Mouse (Mus musculus) liver, adult 2 months (tissue): ENCODE data around the gene Hist1h1t. TPM values are rescaled to one million over a fixed set of nuclear protein-coding genes. Genes with fewer than 3 reads are reported as not detected.

Source experiments
- DNase-seq: peaks from one replicate; pipeline ENCODE4 v3.0.0-alpha.2; 2011; ENCODE audit warnings: low read depth, low spot score; ENCODE audit errors: extremely low read depth
- H3K27ac ChIP-seq: fragments of 200-500 bp; replicated peaks from 2 replicates; pipeline ENCODE4 v1.5.1; 2012; ENCODE audit warnings: low read depth, mild to moderate bottlenecking, control low read depth, inconsistent platforms, low read length; ENCODE audit not compliant: insufficient read depth
- H3K27me3 ChIP-seq: fragments of 200-500 bp; 2 replicates; pipeline ENCODE4 v1.6.1; 2012; ENCODE audit warnings: mild to moderate bottlenecking, moderate library complexity, low read length, inconsistent platforms; ENCODE audit not compliant: control insufficient read depth, insufficient read depth
- H3K36me3 ChIP-seq: fragments of 200-500 bp; 2 replicates; pipeline ENCODE4 v1.6.1; 2012; ENCODE audit warnings: low read length, inconsistent platforms; ENCODE audit not compliant: control insufficient read depth, insufficient read depth
- H3K4me1 ChIP-seq: fragments of 200-500 bp; 2 replicates; pipeline ENCODE4 v1.6.1; 2011; ENCODE audit warnings: low read length; ENCODE audit not compliant: control insufficient read depth, insufficient read depth
- H3K4me3 ChIP-seq: fragments of 200-500 bp; 2 replicates; pipeline ENCODE4 v1.5.1; 2011; ENCODE audit warnings: low read depth, mild to moderate bottlenecking, control low read depth, low read length, moderate library complexity; ENCODE audit not compliant: insufficient read depth
- H3K79me2 ChIP-seq: fragments of 200-500 bp; 2 replicates; pipeline ENCODE4 v1.6.1; 2012; ENCODE audit warnings: inconsistent platforms, mild to moderate bottlenecking, low read length, moderate library complexity; ENCODE audit not compliant: control insufficient read depth, insufficient read depth
- H3K9ac ChIP-seq: fragments of 200-500 bp; 2 replicates; pipeline ENCODE4 v1.6.1; 2012; ENCODE audit warnings: low read depth, mild to moderate bottlenecking, control low read depth, inconsistent platforms, low read length
- CTCF ChIP-seq: fragments of 200-500 bp; IDR thresholded peaks from 2 replicates; pipeline ENCODE4 v1.5.1; 2011; ENCODE audit warnings: low read depth, low read length, control low read depth
- POLR2A ChIP-seq: fragments of 200-500 bp; IDR thresholded peaks from 2 replicates; pipeline ENCODE4 v1.6.1; 2011; ENCODE audit warnings: low read length, control low read depth; ENCODE audit not compliant: insufficient read depth; ENCODE audit errors: extremely low read depth
- WGBS: fragments of 180-500 bp; shearing (Covaris S2); methylation state at CpG from one replicate; pipeline ENCODE4 v1.1.7; 2018; 5-methylcytosine and 5-hydroxymethylcytosine counted together
- polyA plus RNA-seq: library from polyadenylated mRNA; depleted of rRNA; stranded (reverse); fragments of >200 nt; gene quantifications from 2 replicates; pipeline ENCODE4 v1.2.3, GENCODE M21; 2012
- total RNA-seq: library from RNA; depleted of rRNA; stranded (reverse); fragments of >200 nt; gene quantifications from 2 replicates; pipeline ENCODE4 v1.2.3, GENCODE M21; 2014

Gene Hist1h1t
- total and polyA plus RNA-seq, 2 experiments = not detected

DNA sequence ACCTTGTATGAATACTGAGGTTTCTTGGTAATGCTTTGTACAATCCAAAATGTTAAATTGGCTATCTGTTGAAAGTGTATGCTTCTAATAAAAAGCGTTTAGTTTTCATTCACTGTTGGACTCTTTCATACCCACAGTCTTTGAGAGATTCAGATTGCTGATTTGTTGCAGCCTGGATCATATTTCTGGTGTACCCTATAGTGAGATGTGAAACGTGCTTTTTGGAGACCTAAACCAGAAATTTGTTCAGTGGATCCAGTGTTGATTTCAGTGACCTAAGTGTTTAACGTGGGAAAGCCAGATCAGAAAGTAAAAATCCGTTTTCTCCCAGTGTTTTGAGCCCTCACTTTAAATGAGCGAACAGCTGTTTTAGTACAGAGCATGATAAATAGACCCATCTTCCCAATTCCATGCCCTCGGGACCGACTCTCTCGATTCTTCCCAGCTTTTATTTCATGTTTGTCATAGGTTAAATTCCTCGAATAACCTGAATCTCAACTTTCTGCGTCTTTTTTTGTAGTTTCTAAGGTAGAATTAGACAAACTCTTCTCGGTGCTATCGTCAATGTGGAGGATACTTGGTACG, 44.7 kb downstream of the Hist1h1t start:
- 19% methylated on average over 13 of the region's 13 CpGs for WGBS
- H3K79me2 ChIP-seq = no peaks in the 10 kb centered on the region
- no peak for TF ChIP-seq CTCF
- TF ChIP-seq POLR2A = no peak
- peaks cover 8% of the 10 kb centered on the region; the same call in 1 of the 2 replicates for H3K4me1 ChIP-seq
- DNase-seq = no peak
- peak overlapping the region; percentile 65; the same call in 1 of the 2 replicates for H3K27ac ChIP-seq
- peak overlapping the region; percentile 57 for H3K9ac ChIP-seq
- no peaks in the 10 kb centered on the region for H3K27me3 ChIP-seq
- peak overlapping the region; percentile 63 for H3K4me3 ChIP-seq
- H3K36me3 ChIP-seq = no peaks in the 10 kb centered on the region

DNA sequence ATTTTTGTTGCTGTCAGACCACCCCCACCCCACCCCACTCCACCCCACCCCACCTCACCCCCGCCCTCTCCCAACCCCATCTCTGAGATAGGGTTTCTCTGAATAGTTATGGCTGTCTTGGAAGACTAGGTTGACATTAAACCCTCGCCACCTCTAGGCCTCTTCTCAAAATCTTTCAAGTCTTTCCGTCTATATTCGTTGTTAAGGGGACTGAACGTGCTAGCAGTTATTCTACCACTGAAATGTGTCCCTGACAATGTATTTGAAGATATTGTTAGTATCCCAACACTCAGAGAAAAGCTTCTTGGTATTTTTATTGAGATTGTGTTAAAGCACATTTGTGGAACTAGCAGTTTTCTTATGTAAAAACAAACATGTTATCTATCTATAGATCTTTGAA, 45.3 kb downstream of the Hist1h1t start:
- Histone ChIP-seq H3K9ac (no peak overlapping the region), H3K4me1 (peaks cover 10% of the 10 kb centered on the region; the same call in 1 of the 2 replicates), H3K79me2 (no peaks in the 10 kb centered on the region), H3K4me3 (no peak overlapping the region), H3K27ac (no peak overlapping the region), H3K36me3 (no peaks in the 10 kb centered on the region), H3K27me3 (no peaks in the 10 kb centered on the region)
- TF ChIP-seq CTCF (no peak), POLR2A (no peak)
- DNase-seq = no peak
- 70% methylated on average over 5 of the region's 5 CpGs for WGBS

DNA sequence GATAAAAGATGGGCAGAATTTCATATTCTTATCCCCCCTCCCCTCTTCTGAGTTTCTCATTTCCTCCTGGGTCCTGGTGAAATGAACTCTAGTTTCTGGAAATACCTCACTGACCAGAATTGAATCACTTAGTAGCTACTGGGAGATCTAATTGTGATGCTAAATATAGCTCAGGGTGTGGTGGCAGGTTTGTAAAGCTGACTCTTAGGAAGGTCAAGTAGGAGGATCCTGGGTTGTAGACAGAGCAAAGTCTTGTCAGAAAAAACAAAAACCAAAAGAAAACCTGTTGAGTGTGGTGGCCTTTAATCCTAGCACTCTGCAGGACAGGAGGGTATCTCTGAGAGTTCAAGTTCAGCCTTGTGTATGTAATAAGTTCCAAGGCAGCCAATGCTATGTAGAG, 46.4 kb downstream of the Hist1h1t start:
- no peak overlapping the region for H3K9ac ChIP-seq
- H3K79me2 ChIP-seq = no peaks in the 10 kb centered on the region
- no peak overlapping the region for H3K4me3 ChIP-seq
- no peak overlapping the region for H3K27ac ChIP-seq
- H3K36me3 ChIP-seq = no peaks in the 10 kb centered on the region
- H3K4me1 ChIP-seq = peaks cover 10% of the 10 kb centered on the region; the same call in 1 of the 2 replicates
- no peaks in the 10 kb centered on the region for H3K27me3 ChIP-seq
- DNase-seq = no peak
- TF ChIP-seq CTCF (no peak), POLR2A (no peak)

DNA sequence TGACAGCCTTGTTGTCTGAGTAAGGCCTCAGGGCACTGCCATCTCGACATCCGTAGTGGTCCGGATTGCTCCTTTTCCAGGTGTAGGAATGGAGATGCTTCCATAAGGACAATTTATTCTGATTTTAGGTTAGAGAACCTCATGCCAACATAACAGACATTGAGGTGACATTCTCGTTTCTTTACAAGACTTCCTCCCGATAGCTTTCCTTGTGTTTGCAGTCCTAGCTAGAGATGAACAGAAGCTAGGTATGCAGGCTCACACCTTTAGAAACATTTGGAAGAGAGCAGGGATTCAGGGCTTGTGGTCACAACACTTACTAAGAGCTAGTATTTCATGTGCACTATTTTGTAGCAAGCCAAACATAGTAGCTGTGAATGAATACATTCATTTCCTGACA, 47.6 kb downstream of the Hist1h1t start:
- TF ChIP-seq POLR2A (no peak), CTCF (no peak)
- H3K9ac ChIP-seq = no peak overlapping the region
- H3K4me3 ChIP-seq = no peak overlapping the region
- no peak overlapping the region for H3K27ac ChIP-seq
- no peaks in the 10 kb centered on the region for H3K36me3 ChIP-seq
- H3K79me2 ChIP-seq = no peaks in the 10 kb centered on the region
- DNase-seq = no peak
- H3K27me3 ChIP-seq = no peaks in the 10 kb centered on the region
- H3K4me1 ChIP-seq = peaks cover 14% of the 10 kb centered on the region; the same call in 1 of the 2 replicates
- WGBS = 89% methylated on average over 5 of the region's 5 CpGs

DNA sequence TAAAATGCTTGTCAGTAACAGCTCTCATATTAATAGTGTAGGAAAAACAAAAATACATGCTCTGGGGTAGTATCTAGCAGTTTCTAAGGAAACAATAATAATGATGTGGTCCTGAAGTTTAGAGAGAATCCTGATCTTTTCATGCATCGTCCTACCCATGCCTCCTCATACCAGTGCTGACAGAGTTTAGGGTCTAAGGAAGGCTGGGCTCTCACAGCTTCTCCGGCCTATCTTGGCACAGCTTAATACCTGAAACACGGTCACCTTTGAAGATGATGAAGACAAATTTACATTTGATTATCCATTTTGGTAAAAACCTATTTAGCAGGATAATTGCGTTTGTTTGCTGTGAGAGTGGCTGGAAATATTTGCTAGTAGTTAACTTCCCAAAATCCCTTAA, 48.3 kb downstream of the Hist1h1t start:
- Histone ChIP-seq H3K27ac (no peak overlapping the region), H3K27me3 (no peaks in the 10 kb centered on the region), H3K4me3 (no peak overlapping the region), H3K9ac (no peak overlapping the region), H3K79me2 (no peaks in the 10 kb centered on the region), H3K4me1 (peaks cover 14% of the 10 kb centered on the region; the same call in 1 of the 2 replicates), H3K36me3 (no peaks in the 10 kb centered on the region)
- no peak for DNase-seq
- 63% methylated on average over 4 of the region's 4 CpGs for WGBS
- TF ChIP-seq CTCF (no peak), POLR2A (no peak)
